Mouse (Mus musculus): ENCODE results near the gene Abhd5. TPM values are rescaled to one million over a fixed set of nuclear protein-coding genes. Genes with fewer than 3 reads are reported as not detected.

Gene Abhd5
- total RNA-seq, 2 experiments from 2014 or later = 57.9 to 67.5 TPM

- DNase-seq = no peak
- intact Hi-C loops (cut with DNase I) = no loop called here
These were observed 49.8 kb downstream of the Abhd5 start for GRCm38 (mm10) chr9:122401239-122401638.

- intact Hi-C loops (cut with DNase I) = no loop called here
- DNase-seq = no peak
These were observed 59.2 kb downstream of the Abhd5 start for GRCm38 (mm10) chr9:122410437-122411175.

- DNase-seq = no peak
- intact Hi-C loops (cut with DNase I) = no loop called here
These were observed 63.2 kb downstream of the Abhd5 start for GRCm38 (mm10) chr9:122414648-122415047.

DNA sequence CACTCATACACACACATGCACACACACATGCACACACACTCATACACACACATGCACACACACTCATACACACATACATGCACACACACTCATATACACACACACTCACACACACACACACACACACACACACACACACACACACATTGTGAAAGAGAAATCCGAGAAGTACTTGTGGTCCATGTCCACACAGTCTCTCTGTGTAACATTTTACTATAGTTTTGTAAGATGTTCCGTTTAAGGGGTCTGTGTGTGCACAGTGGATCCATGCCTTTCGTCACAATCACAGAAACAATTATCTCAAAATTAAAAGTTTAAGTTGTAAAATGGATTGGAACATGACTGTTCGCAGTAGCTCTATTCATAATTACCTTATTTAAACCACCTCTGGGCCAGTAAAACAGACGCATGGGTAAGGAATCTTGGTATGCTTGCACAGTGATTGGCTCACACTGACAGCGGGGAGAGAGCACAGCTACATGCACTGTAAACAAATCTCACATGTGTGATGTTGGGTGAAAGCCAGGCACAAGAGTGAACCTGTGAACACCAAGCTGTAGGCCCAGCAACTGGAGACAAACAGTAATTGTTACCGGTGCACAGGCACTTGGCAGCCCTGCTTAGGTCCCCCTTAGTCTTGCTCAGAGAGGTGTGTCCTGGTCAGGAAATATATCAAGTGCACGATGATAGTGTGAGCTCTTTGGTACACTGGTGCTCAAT is 63.8 kb downstream of the Abhd5 start:
- DNase-seq = no peak
- intact Hi-C loops (cut with DNase I) = no loop called here

DNA sequence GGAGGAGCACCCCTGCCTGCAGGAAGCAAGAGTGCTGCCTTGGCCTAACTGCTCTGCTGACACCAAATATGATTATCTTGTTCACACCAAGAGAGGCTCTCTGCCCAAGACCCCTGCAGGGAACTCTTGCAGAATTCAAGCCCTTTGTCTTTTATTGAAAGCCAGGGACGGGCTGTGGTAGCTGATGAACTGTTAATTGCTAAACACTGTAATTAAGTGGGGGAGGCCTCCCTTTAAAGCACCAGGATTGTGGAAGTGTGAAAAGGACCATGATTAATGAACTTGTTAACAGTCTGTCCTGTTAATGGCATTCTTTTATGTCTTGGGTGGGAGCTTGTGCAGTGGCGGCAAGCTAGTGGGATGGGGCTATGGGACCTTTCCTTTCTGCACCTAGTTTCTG is 65.2 kb downstream of the Abhd5 start:
- intact Hi-C loops (cut with DNase I) = no loop called here
- no peak for DNase-seq

DNA sequence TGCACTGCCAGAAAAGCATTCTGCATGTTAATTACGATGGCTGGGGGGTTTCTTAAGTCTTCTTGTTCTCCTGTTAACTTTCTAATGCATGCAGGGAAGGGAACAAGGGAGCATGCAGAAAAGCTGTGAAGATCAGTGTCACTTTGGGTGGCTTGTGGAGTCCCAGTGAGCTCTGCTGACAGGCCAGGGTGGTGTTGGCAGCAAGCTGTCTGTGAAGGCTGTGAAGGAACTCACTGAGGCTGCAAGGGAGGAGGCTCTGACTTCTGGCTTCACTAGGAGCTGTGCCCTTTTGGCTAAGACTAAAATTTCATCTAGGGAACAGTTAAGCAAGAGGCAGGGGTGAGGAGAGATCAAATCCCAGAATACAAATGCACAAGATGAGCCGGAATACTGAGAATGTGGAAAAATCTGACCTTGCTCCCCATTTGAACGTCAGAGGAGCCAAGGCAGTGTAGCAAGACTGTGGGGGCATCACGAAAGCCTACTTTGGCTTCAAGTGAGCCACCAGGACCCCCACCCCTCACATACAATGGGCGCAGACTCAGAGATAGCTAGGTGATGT is 68.9 kb downstream of the Abhd5 start:
- intact Hi-C loops (cut with DNase I) = loop anchor here (2.0 to 5.0 kb wide), 2 partner anchors 173 to 267 kb away; no protein-coding TSS in a partner anchor
- DNase-seq = no peak

DNA sequence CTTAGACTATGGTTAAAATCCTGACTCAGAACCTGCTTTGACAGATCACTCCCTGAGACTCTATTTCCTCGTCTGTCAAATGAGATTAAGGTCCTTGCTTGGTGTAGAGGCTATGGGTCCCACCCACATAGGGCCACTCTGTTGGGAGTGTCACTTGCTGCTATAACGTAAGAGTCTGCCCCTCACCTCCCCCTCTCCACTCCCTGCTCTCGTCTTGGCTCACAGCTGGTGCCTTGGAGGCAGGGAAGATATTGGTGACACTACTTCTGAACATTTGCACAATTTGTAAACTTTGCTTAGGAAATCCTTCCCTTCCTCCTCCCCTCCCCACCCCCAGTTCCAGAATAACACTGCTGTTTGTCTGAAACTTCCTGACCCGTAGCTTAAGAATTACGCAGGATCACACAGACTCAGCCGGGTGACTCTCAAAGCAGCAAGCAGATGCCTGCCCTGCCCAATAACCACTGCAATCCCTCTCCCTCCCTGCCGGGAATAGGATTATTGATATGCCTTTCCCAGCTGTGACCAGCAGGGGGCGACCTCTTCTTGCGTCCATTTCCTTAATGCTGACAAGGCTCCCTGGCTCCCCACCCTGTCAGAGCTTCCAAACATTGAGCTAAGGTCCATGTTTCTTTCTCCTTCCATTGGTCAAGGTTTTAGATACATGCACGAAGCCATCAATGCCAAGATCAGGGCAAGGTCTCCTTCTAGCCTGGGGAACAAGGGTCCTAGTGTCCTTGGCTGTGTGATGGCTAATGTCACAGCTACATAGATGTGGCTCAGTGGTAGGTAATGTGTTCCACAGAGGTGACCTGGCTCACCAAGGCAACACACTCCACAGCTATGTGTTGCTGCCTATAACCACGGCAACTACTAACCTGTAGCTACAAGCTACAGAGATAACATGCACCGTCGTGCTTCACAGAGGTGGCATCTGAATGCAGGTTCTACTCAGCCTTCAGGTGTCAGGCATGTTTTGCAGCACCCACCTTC is 69.7 kb downstream of the Abhd5 start:
- intact Hi-C loops (cut with DNase I) = loop anchor here (2.0 to 5.0 kb wide), 2 partner anchors 174 to 266 kb away; no protein-coding TSS in a partner anchor
- peak; percentile 54 to 69 for DNase-seq

- intact Hi-C loops (cut with DNase I) = loop anchor here (2.0 to 5.0 kb wide), 3 partner anchors 175 to 307 kb away; no protein-coding TSS in a partner anchor
- no peak for DNase-seq
These were observed 70.5 kb downstream of the Abhd5 start for GRCm38 (mm10) chr9:122421911-122422310.

DNA sequence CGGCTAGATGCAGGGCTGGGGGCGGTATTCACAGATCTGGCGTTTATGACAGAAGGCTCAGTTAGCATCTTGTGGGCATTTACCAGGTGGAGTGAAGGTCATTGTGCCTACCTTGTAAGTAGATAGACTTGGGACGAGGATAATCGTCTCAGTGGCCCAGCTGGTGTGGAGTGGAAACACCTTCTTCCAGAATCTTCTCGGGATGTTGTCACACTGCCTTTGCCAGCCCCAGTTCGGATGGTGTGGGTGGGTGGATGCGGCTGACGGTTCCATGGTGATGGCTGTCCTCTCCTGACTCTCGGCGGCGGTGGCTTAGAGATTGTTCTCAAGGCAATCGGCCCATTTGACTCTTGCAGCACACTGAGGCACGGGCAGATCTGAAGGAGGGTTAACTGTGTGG is 71.3 kb downstream of the Abhd5 start:
- intact Hi-C loops (cut with DNase I) = loop anchor here (2.0 to 5.0 kb wide), 2 partner anchors 175 to 306 kb away; no protein-coding TSS in a partner anchor
- no peak for DNase-seq

DNA sequence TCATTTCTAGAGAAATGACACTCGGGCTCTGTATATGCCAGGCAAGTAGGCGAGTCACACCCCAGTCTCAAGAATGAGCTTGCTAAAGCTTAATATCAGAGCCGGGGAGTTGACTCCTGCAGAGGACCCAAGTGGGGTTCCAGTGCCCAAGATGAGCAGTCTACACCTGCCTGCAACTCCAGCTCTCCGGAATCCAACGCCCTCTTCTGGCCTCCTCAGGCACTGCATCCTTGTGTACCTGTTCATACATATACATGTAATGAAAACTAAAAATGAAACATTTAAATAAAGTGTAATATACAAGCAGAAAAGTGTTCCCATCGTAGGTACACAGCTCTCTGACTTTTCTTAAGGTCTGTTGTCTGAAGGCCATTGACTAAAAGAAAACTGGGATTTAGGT is 71.7 kb downstream of the Abhd5 start:
- no peak for DNase-seq
- intact Hi-C loops (cut with DNase I) = loop anchor here (2.0 to 5.0 kb wide), 2 partner anchors 176 to 306 kb away; no protein-coding TSS in a partner anchor

- peak; percentile 41 to 52 for DNase-seq
These were observed 73.7 kb downstream of the Abhd5 start for GRCm38 (mm10) chr9:122424941-122425608.

DNA sequence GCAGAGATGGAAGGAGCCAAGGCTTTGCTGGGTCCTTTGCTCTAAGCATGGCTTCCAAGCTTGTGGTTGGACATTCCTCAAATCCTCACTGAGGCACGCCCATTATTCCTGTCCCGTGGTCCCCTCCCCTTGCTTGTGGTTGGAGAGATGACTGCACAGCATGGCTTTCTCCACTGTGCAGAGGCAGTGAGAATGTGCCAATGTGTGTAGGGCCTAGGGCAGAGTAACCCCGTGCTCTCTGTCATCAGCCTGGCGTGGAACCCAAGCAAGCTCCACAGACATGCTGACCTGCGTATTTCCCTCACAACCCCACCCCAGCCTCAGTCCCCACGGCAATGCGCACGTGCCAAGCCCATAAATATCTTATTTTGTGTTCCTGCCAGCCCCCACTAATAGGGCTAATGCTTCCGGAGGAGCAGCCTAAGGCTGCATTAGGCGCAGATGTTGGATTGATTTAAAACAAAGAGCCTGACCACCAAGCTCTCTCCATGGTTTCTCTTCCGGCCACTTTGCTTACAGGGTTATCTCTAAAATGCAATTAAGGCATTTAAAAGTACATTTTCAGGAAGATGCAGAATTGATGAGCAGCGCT is 77.7 kb downstream of the Abhd5 start:
- intact Hi-C loops (cut with DNase I) = no loop called here
- no peak for DNase-seq

More at GRCm38 (mm10) chr9:122424941-122425608, 73.7 kb downstream of the Abhd5 start:
- intact Hi-C loops (cut with DNase I) = loop anchor here (5.0 kb wide), 1 partner anchor 178 kb away; no protein-coding TSS in a partner anchor

GRCm38 (mm10) chr9:122429685-122430084 is 78.3 kb downstream of the Abhd5 start:
- no peak for DNase-seq
- intact Hi-C loops (cut with DNase I) = no loop called here

Other genes with a start within 250 kb of the Abhd5 start
- 100 to 1,000 TPM; 130 to 150 TPM for gene Snrk, start 234.3 kb upstream of the Abhd5 start, total RNA-seq (2021)
- 100 to 1,000 TPM in 1 of 2 experiments, 10 to 100 TPM in 1; 85.6 to 154 TPM for gene Ano10, start 57.2 kb upstream of the Abhd5 start, total RNA-seq (2021)

Data from heart, postnatal 36 days (tissue).